Mouse (Mus musculus) NIH3T3 (cell line): Measurements from ENCODE around the gene Arl5a.

Experiments used
- DNase-seq: peaks from one replicate; pipeline ENCODE4 v3.0.0-alpha.2; 2012; ENCODE audit warnings: low read depth

Gene Arl5a

GRCm38 (mm10) chr2:52361086-52361485 lies 63.6 kb downstream of the Arl5a start:
- no peak for DNase-seq

GRCm38 (mm10) chr2:52359722-52360121 lies 65.0 kb downstream of the Arl5a start:
- no peak for DNase-seq

GRCm38 (mm10) chr2:52358156-52358555 lies 66.5 kb downstream of the Arl5a start:
- DNase-seq: no peak

DNA sequence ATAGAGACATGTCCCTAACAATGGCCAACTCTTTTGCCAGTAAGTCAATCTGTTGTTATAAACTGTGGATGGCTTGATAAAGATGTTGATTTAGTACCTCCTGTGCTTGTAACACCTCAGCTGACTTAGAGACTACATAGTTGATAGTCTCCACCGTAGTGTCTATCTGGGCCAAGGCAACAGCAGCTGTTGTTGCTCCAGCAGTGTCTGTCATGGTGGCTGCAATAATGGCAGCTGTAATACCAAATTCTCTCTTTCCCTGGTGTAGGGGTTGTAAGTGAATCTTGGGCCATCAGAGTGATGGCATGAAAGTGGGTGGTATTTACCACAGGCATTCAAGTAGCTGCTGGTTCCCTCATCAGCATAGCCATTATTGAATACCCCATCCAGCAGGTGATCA lies 73.7 kb downstream of the Arl5a start:
- DNase-seq: no peak
